Mouse (Mus musculus) MEL (cell line): Measurements from ENCODE around the gene Rassf2.

Experiments used
- CTCF ChIP-seq, 3 experiments: IDR thresholded peaks in 2 of 3; conservative IDR thresholded peaks in 1 of 3; 2 replicates each; pipeline ENCODE4 v1.5.1; 2011 to 2012; ENCODE audit warnings: low read length in 3 of 3, low read depth in 2 of 3, mild to moderate bottlenecking in 2 of 3, improper control_type of control experiment in 1 of 3, inconsistent platforms in 1 of 3, mixed read lengths in 1 of 3, moderate library complexity in 1 of 3; ENCODE audit not compliant: control insufficient read depth in 1 of 3, insufficient read depth in 1 of 3, poor library complexity in 1 of 3, severe bottlenecking in 1 of 3
- EP300 ChIP-seq, 2 experiments: IDR thresholded peaks; 2 replicates each; pipeline ENCODE4 v1.6.1; 2011; ENCODE audit warnings: improper control_type of control experiment in 2 of 2, low read length in 2 of 2, low read depth in 1 of 2, mild to moderate bottlenecking in 1 of 2
- HCFC1 ChIP-seq: IDR thresholded peaks from 2 replicates; pipeline ENCODE4 v1.6.1; 2012; ENCODE audit warnings: low read depth, mild to moderate bottlenecking, inconsistent platforms, low read length, improper control_type of control experiment, moderate library complexity
- MAZ ChIP-seq: IDR thresholded peaks from 2 replicates; pipeline ENCODE4 v1.6.1; 2012; ENCODE audit warnings: low read depth, mild to moderate bottlenecking, inconsistent platforms, low read length, improper control_type of control experiment
- MYC ChIP-seq: IDR thresholded peaks from 2 replicates; pipeline ENCODE4 v1.6.1; 2011; ENCODE audit warnings: low read depth, mild to moderate bottlenecking, low read length, improper control_type of control experiment, moderate library complexity
- POLR2A ChIP-seq, 2 experiments: IDR thresholded peaks; 2 replicates each; pipeline ENCODE4 v1.6.1; 2011 to 2012; ENCODE audit warnings: low read length in 2 of 2, mild to moderate bottlenecking in 2 of 2, control low read depth in 1 of 2, improper control_type of control experiment in 1 of 2, low read depth in 1 of 2, moderate library complexity in 1 of 2; ENCODE audit not compliant: control insufficient read depth in 1 of 2, insufficient read depth in 1 of 2, poor library complexity in 1 of 2
- TAL1 ChIP-seq: IDR thresholded peaks from 2 replicates; pipeline ENCODE4 v1.6.1; 2012; ENCODE audit warnings: mild to moderate bottlenecking, inconsistent platforms, low read length, moderate library complexity, mixed read lengths
- ZKSCAN1 ChIP-seq: IDR thresholded peaks from 2 replicates; pipeline ENCODE4 v1.6.1; 2012; ENCODE audit warnings: low read depth, mild to moderate bottlenecking, inconsistent platforms, low read length, improper control_type of control experiment, moderate library complexity

DNA sequence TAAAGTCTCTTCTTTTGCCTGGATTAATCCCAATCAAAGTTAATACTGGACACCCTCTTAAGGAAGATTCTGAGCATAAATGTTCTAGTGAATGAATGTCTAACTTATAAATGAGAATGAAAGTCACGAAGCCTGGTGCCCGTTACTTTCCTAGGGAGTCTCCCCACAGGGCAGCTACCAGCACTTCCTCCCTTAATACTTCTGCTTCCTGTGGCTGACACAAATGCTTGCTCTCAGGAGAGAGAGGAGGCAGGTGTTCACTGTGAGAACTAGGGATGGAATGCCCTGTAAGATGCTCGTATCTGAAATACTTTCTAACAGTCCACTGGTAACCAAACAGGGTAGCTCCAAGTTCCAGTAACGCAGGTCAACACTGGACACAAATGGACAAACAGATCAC is 23.8 kb upstream of the Rassf2 start:
- TF ChIP-seq TAL1 (no peak), POLR2A (IDR thresholded peaks at IDR 0.05; ENCODE audit: control insufficient read depth in 1 of 2, insufficient read depth in 1 of 2, low read depth in 1 of 2, low read length in 2 of 2, poor library complexity in 1 of 2) (no peak), CTCF (IDR thresholded peaks at IDR 0.05 in 2 of 3, conservative IDR thresholded peaks at IDR 0.05 in 1 of 3; ENCODE audit: control insufficient read depth in 1 of 3, insufficient read depth in 1 of 3, low read depth in 2 of 3, low read length in 3 of 3, poor library complexity in 1 of 3, severe bottlenecking in 1 of 3) (no peak), ZKSCAN1 (no peak), EP300 (IDR thresholded peaks at IDR 0.05; ENCODE audit: low read depth in 1 of 2, low read length in 2 of 2) (no peak), HCFC1 (no peak), MAZ (no peak), MYC (no peak)
